Mouse (Mus musculus) T-helper 1 cell (primary cell): Measurements from ENCODE around the gene Tnr.

Experiments
- in situ Hi-C: fragments of 300-600 bp; cut with MboI, MseI; formaldehyde crosslinking; loops from one replicate; pipeline ENCODE4 v1.15.1; 2025; ENCODE audit warnings: high pct_unique_total_duplicates

Gene Tnr

DNA sequence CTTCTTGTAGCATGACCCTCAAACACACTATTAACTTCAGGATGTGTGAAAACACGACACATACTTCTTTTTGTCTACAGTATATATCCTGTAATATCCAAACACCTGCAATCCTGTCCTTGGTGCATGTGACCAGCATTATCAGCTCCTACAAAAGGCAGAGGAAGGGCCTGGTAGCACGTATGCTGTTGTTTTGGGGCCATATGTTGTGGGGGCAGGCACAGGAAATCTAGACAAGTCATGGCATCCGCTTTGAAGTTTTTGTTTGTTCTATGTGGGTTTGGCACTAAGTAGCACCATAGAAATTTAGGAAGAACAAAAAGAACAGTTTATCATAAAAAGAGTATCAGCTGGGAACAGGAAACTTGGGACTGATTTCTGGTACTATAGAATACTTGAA lies 105.5 kb downstream of the Tnr start:
- in situ Hi-C loops = no loop called here

DNA sequence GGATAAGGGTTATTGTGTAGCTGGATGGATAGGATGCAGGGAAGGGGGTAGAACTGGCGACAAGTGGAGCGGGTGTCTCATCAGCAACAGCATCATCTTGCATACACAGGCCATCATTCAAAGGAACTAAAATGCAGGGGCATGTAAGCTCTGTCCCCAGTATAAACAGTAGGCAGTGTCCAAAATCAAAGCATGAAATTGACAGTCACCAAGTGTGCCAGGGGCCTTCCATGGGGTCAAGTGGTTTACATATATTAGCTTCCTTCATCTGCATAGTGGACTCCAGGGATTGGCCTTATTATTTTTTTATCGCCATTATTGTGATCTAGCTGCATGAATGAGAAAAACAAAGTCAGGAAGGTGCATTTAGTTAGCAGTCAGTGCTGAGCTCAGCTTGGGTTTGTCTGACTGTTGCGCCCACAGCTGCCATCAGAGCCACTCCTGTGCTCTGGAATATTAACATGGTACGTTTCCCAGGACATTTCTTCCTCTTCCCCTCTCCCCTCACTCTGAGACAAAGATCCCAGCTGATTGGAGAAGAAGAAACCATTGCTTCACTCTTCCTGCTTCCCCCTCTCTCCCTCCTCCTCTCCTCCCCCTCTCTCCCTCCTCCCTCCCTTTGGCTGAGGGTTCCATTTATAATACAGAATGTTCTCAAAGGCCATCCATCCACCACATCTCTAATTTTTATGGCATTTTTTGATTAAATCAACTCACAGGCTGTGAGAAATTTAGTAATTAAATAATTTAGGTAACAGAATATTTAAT lies 106.4 kb downstream of the Tnr start:
- in situ Hi-C loops = no loop called here

DNA sequence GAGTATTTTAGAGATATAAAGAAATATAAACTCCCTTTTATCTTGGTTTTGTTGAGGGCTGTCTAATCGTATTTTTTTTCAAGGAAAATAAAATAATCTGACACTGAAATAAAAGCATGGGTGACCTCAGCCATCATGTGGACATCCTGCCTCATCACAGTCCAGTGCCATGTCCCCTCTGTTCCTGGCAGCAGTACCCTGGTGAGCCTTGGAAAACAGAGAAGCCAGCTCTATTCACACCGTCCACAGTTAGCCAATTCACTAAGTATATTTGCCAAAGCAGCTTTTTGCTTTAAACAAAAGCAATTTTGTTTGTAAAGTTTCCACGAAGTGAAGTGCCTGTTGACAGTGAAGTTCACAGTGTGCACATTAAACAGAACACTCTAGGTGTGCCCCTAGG lies 109.0 kb downstream of the Tnr start:
- in situ Hi-C loops = no loop called here

DNA sequence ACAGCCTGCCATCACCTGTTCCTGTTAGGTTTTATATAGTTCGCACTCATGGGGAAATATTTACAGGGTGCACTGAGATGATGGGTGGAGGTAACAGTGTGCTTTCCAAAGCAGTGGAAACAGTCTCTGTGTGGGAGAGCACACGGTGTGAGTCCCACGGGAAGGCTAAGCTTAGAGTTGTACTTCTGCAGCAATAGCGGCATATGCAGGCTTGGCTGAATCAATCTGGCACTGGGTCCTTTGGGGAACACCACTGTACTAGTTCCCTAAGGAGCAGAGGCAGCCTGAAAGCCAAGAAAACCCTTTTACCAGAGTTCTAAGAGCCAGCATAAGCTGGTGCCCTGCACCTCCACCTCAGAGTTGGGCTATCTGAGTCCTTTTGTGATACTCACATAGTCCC lies 115.8 kb downstream of the Tnr start:
- in situ Hi-C loops = no loop called here

DNA sequence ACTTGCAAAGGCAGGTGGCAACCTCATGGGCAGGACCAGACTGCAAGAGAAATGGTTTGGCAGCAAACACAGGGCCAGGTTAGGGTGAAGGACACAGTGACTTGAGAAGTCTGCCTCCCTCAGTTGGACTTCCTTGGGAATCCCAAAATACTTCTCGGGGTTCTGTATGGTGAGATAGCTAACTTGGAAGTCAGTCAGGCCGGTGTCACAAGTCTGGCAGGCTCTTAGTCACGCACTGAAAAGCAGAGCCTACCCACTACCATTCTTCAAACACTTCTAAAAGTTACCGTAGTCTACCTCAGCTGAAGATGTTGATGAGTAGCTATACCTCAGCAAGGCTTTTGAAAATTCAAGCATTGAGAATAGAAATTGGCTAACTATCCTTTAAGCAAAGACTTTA lies 122.2 kb downstream of the Tnr start:
- in situ Hi-C loops = no loop called here

DNA sequence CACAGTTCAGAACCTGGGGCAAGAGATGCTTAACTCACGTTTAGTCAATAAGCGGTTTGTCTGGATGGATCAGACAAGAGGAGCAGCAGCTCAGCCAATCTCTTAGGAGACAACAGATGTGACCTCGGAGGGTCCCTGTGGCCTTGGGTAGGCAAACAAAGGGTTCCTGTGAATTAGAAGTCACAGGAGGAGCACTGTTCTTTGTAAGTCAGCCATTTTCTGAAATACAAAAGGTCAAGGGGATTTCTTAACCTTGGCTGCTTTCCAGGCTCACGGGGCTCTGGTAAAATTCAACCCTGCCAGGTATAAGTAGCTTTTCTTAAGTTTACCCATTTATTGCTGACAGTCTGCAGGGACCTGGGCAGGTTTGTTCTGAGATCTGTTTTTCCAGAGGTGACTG lies 126.9 kb downstream of the Tnr start:
- in situ Hi-C loops = loop anchor here (10.0 kb wide), 1 partner anchor 1486 kb away; no protein-coding TSS in a partner anchor

DNA sequence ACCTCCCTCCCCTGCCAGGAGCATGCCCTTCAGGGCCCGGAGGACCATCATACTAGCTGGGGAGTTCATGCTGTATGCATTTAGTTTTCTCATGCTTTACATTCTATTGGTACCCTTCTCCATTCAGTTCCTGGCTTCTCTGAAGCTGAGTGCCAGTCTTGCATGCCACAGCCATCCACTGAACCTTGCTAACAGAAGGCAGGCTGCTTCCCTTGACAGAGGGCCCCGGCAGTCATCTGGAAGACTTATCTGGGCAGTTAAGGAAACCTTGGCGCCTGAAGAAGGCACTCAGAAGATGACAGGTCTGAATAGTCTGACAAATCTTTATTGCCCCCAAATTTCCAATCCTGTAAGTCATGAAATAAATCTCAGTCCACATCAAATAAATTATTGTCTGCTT lies 131.7 kb downstream of the Tnr start:
- in situ Hi-C loops = loop anchor here (10.0 kb wide), 1 partner anchor 1490 kb away; no protein-coding TSS in a partner anchor

DNA sequence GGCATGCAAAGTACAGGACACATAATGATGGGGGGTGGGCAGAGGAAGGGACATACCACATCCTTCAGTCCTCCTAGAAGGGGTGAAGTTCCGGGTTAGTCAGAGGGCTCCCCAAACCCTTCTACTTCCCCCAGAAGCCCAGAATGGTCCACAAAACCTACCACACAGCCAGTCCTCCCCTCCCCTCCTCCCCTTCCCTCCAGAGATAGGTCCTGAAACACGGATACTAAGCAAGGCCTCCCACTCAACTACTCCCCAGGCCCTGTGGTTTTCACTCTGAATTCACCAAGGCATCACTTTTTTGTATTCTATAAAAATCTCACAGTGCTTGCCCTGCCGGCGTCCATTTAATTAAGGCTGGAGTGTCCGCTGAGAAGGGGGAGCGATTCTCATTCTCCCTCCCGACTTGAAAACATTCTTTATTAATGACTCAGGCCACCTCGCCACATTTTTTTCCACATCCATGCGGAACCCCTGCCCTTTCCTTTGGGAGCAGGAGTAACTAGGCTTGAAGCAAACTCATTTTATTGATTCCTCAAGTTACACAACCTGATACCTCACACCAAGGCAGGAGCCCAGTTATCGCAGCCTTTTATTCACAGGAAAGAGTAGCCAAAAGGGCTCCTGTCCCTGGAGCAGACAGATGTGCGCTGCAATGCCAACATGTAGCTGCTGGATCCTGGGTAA lies 134.4 kb downstream of the Tnr start:
- in situ Hi-C loops = loop anchor here (10.0 kb wide), 1 partner anchor 1493 kb away; no protein-coding TSS in a partner anchor

DNA sequence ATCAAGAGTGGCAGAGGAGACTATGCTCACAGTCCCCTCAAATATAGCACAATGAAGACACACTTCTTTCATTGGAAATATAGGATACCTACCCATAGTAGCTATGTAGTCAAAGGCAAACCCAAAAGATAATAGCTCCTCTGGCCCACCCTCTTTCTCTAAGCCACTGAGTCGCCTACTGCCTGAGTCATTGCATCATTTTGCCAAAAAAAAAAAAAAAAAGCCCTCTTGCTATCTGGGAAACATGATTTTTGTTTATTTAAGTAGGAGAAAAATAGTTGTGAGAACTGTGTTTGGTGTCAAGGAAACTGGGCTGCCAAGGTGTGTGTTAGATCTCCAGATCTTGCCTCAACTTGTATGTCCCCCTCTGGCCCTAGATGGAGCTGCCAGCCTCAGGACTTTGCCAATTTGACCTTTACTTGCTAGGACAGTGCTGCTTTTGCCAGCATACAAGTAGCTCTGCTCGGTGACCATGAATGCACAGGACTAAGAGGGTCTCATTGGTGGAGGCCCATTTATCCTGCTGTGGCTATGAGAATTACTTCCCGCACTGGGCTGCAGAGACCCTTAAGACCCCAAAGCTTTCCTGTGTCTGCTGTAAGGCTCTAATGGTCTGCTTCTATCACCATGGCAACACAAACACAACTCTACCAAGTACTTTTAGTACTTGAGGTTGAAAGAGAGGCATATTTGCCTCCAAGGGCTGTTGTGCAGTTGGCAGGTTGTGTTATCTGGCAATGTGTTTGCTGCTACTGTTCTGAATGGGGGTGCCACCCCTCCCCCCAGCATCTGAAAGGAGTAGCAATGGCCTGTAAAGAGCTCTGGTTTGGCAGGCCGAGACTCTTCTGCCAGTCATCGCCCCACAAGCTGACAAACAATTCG lies 137.3 kb downstream of the Tnr start:
- in situ Hi-C loops = no loop called here

DNA sequence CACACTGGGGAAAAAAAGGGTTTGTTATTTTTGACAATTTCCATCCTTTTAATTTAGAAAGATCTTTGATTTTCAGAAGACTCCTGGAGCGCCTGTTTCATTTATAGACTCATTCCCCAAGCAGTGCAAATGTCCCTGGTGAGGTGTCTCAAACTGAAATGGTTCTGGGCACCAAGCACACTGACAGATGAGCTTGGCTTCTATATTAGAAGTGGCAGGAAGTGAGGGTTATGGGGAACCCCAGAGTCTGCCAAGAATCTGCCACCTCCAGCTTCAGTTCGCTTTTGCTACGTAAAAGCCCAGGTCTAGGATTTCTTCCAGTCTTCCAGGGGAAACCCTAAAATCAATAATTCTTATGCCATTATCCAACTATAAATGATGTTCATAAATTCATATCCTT lies 140.9 kb downstream of the Tnr start:
- in situ Hi-C loops = no loop called here

DNA sequence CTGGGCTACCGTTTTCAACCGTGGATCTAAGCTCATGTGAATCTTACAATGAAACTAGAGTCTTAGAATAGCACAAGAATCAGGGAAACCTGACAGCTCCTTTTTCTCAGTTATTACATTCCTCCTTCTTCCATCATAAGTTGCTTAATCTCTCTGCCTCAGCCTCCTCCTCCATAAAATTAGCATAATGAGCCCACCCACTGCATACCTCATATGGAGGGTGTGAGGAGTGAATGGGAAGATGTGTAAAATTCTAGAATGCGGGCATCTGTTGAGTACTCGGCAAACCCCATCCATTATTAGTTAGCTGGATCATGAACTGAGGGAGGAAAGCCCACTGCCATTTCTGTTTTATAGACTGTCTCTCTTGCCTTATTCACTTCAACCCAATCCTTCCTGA lies 141.4 kb downstream of the Tnr start:
- in situ Hi-C loops = no loop called here

DNA sequence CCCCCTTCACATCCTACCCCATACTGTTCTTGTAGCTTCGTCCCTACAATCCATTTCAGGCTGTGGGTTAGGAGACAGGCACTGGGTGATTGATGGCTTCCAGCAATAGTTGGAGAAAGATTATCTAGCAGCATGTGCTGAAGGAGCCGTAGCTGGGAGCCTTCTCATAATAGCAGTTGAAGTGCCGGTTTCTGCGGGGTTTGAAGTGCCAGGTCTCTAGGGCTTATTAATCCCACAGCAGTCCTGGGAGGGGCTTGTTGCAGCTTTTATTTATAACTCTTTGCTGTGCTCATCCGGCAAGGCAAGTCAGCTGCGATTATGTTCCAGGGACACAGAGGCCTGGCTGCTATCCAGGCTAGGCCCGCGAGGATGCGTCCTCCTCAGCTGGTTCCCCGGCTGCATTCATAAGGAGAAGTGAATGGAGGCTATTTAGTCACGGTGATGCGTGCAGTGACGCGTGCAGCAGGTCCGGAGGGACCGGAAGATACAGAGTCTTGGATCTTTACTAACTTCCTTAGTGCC lies 147.1 kb downstream of the Tnr start:
- in situ Hi-C loops = loop anchor here (10.0 kb wide), 1 partner anchor 414 kb away; no protein-coding TSS in a partner anchor

DNA sequence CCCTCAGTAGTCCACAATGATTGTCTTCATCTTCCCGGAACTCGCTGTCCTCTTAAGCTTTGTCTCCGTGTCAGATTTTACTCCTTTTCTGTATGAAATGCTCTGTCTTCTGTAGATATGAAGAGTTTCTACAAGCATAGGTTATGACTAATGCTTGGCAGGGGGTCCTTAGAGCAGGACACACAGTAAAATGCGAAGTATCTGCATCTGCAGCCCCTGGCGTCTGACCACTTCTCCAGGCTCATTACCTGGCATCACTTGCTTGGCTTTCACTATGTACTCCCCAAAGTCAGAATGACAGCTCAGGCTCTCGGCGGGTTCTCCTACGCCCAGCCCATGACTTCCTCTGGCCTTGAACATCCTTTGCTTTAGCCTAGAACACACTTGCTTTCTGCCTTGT lies 147.6 kb downstream of the Tnr start:
- in situ Hi-C loops = loop anchor here (10.0 kb wide), 1 partner anchor 414 kb away; no protein-coding TSS in a partner anchor

DNA sequence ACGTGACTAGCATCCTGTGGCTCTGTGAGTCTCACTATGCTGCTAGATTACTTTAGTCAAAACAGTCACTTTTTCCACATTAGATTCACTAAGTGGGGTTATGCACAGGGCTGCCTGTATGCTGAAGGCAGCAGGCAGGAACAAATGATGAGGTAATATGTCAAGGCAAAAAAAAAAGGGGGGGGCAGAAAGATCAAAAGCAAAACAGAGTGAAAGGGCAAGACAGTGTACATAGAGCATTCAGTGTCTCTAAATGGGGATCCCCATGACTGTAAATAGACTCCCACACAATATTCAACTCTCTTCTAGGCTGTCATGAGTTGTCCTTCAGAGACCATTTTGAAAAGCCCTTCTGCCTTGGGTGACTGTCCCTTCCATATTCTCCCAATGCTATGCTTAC lies 150.7 kb downstream of the Tnr start:
- in situ Hi-C loops = loop anchor here (10.0 kb wide), 1 partner anchor 411 kb away; no protein-coding TSS in a partner anchor

DNA sequence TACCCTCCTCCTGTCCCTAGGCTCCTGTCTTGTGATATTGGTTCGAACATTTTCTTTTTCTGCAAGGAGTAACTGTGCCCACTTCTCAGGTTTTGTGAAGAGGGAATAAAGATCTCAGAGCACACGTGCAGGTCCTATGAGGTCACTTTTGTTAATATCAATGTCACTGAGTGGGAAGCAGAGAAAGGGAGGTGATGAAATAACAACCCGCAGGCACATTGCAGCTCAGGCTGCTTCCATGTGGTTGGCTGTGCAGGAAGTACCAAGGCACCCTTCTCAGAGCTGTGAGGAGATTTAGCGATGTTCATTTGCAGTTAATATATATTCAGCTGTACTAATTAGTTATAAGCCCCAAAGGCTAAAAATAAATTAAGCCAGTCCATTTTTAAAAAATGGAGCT lies 151.9 kb downstream of the Tnr start:
- in situ Hi-C loops = loop anchor here (10.0 kb wide), 1 partner anchor 409 kb away; no protein-coding TSS in a partner anchor

DNA sequence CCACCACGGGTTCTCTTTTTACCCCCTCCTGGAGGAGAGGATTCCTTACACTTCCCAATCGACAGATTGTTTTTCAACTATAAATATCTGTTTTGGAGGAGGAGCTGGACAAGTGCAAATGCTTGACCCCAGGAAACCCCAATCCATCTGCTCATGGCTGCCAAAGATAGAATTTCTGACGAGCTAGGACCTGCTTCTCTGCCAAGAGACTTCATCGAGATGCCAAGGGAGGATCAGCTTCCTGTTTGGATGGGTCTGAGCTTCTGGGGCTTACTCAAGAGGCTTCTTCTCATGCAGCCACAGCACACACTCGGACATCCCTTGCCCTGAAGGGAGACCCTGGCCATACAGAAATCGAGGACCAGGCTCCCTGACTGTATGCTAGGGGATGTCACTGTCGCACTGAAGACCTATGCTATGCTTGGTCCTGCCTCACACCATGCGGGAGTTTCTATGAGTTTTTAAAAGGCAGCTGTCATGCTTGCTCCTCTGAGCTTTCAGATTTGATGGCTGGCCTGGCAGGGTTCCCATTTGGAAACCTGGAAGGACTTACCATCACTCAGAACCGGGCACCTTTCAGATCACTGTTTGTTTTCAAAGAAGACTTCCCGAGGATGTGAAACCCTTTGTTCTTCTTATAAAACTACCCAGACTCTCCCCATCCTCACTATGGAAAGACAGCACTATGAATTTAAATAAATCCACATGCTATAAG lies 154.8 kb downstream of the Tnr start:
- in situ Hi-C loops = loop anchor here (10.0 kb wide), 1 partner anchor 406 kb away; no protein-coding TSS in a partner anchor

DNA sequence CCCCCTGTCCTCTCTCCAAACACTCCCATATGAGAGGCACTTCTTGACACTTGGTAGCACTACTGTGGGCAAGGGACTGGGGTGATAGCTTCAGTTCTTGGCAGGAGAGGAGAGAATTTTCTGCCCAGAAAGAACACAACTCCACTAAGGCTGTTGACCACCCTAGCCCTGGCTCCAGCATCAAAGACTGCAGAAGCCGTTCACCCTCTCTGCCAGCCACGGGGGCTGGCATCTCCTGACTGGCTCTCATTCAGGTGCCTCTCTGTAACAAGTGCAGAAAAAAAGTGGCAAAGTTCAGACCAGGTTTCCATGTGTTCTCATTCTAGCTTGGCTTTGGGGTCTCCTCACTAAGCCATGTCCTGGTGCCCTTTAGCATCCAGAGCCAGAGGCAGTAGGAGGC lies 157.7 kb downstream of the Tnr start:
- in situ Hi-C loops = no loop called here

DNA sequence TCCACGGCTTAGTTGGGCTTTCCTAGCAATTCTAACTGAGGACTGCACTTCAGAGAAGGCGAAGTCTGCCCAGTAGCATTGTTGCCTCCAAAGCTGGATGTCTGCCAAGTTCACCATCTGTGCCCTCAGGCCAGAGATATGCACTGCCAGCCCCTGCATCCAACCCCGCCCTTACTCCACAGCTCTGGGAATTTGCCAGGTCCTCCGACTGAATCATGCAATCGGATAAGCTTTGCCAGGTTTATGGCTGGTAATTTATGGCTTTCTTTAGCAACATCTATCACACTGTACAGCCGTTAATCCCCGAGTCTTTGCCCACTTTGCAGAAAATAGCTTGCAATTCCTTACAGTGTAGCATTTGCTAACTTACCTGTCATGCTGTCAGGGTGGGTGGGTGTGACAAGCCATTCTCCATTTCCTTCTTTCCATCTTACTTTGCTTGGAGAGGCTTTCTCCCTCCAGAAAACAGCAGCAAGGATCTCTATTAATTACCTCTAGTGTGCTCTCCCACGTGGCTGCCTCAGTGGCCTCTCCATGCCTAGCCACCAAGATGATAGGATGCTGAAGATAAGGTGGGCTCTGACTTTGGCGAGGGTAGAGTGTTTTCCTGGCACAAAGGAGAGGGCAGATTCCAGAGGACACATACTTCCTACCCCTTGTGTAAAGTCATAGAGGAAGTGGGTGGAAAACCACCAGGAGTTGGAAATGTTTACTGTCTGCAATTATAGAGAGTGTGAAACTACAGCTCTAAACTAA lies 163.1 kb downstream of the Tnr start:
- in situ Hi-C loops = no loop called here

DNA sequence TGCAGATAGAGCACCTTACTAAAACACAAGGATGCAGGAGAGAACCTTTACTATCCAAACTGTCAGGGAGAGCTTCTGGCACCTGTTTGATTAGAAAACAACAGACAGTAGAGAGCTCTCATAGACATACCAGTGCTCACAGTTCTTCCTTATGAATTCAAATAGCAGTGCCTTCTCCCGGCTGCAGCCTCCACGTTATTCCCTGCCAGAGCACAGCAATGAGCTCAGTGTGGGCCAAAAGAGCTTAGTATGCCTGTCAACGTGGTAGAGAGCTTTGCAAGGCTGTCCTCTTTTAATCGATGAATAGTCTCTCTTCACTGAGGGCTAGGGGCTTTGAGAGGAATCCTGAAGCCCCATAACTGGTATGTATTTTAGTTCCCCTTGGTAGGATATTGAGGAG lies 173.1 kb downstream of the Tnr start:
- in situ Hi-C loops = no loop called here

DNA sequence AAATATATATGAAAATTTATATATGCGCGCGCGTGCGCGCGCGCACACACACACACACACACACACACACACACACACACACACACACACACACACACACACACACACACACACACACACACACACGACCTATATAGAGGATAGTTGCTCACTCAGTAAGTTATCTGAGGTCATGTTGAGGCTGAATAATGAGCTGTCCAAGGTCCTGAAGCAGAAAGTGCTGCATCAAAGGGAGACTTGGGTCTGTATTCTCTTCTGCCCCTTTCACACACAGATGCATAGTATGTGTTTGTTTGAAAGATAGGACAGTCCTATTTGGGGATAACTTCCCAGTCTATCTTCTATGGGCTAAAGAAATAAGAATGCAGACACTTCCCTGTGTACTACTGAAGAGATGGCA lies 178.5 kb downstream of the Tnr start:
- in situ Hi-C loops = loop anchor here (25.0 kb wide), 1 partner anchor 1340 kb away; the partner anchor contains the start of genes Astn1 and Brinp2
